Comparison of ENCODE assay signal across 8 mouse cellular contexts in the genomic region with DNA sequence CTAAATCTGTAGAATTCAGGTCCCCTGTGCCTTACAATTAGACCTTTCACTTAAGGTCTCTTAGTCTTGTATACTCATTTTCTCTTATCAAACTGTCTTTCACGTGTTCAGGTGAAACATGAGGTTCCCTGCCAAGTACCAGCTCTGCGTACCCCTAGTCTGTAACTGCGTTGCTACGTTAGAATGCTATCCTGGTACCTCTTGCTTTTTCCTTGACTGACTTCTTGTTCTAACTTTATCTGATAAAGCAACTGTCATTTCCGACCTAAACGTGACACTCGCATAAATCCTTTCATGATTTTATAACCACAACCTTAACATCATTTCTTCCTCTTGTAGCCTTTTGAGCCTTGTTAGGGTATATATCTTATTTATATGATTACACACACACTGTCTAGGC. TPM values are rescaled to one million over a fixed set of nuclear protein-coding genes. Genes with fewer than 3 reads are reported as not detected.
DNase-seq lines count a peak whose midpoint lies in the region; ATAC-seq and TF ChIP-seq lines count a peak whose summit lies in the region.

No protein-coding gene starts in this region.

- H3K9ac ChIP-seq in heart, embryonic 15.5 days = peak overlapping the region; percentile 78
- peak overlapping the region; percentile 98 for H3K9ac ChIP-seq in ES-Bruce4 (ENCODE audit: low read depth, poor library complexity, severe bottlenecking)
- H3K9ac ChIP-seq in forebrain, postnatal 0 days = peak overlapping the region; percentile 78
- peak overlapping the region; percentile 88; the same call in 1 of the 2 replicates for H3K9ac ChIP-seq in midbrain, embryonic 11.5 days (ENCODE audit: low read length)

- H3K4me3 ChIP-seq in heart, embryonic 15.5 days = peak overlapping the region; percentile 98
- H3K4me3 ChIP-seq in ES-Bruce4 (ENCODE audit: low read depth, low read length) = peak overlapping the region; percentile 84; the same call in 1 of the 2 replicates
- H3K4me3 ChIP-seq in forebrain, postnatal 0 days (ENCODE audit: low read depth, low read length) = peak overlapping the region; percentile 100
- peak overlapping the region; percentile 97 for H3K4me3 ChIP-seq in midbrain, embryonic 11.5 days (ENCODE audit: low read depth, low read length)

- TF ChIP-seq POLR2A in ES-Bruce4 (IDR thresholded peaks at IDR 0.05; ENCODE audit: insufficient read depth, low read length) = no peak

- TF ChIP-seq CTCF in ES-Bruce4 (IDR thresholded peaks at IDR 0.05; ENCODE audit: low read depth, low read length) = no peak
- no peak for TF ChIP-seq CTCF in forebrain, postnatal 0 days (IDR thresholded peaks at IDR 0.05; ENCODE audit: low read depth)

- no peaks in the 10 kb centered on the region for H3K27me3 ChIP-seq in heart, embryonic 15.5 days
- no peaks in the 10 kb centered on the region for H3K27me3 ChIP-seq in ES-Bruce4 (ENCODE audit: control insufficient read depth, insufficient read depth, low read length, poor library complexity, severe bottlenecking)
- no peaks in the 10 kb centered on the region for H3K27me3 ChIP-seq in forebrain, postnatal 0 days (ENCODE audit: insufficient read depth, low read length)
- H3K27me3 ChIP-seq in midbrain, embryonic 11.5 days (ENCODE audit: control insufficient read depth, insufficient read depth, low read length) = no peaks in the 10 kb centered on the region

- H3K4me1 ChIP-seq in heart, embryonic 15.5 days (replicated peaks) = peaks cover 16% of the 10 kb centered on the region
- H3K4me1 ChIP-seq in ES-Bruce4 (ENCODE audit: control insufficient read depth, insufficient read depth, low read length) = no peaks in the 10 kb centered on the region
- no peaks in the 10 kb centered on the region for H3K4me1 ChIP-seq in forebrain, postnatal 0 days (ENCODE audit: insufficient read depth)
- peaks cover 8% of the 10 kb centered on the region for H3K4me1 ChIP-seq in midbrain, embryonic 11.5 days (ENCODE audit: control insufficient read depth, insufficient read depth, low read length)

- H3K36me3 ChIP-seq in heart, embryonic 15.5 days = peaks cover 24% of the 10 kb centered on the region
- 0 out of 2 replicates have a peak, but pooled peaks cover 5% of the 10 kb centered on the region for H3K36me3 ChIP-seq in ES-Bruce4 (ENCODE audit: control insufficient read depth, insufficient read depth, low read length, poor library complexity, severe bottlenecking)
- peaks cover 19% of the 10 kb centered on the region for H3K36me3 ChIP-seq in forebrain, postnatal 0 days (ENCODE audit: insufficient read depth)
- peaks cover 6% of the 10 kb centered on the region; the same call in 1 of the 2 replicates for H3K36me3 ChIP-seq in midbrain, embryonic 11.5 days (ENCODE audit: control insufficient read depth, insufficient read depth, low read length)

- no peaks in the 10 kb centered on the region for H3K9me3 ChIP-seq in heart, embryonic 15.5 days (replicated peaks)
- no peaks in the 10 kb centered on the region for H3K9me3 ChIP-seq in ES-Bruce4 (replicated peaks; ENCODE audit: control insufficient read depth, insufficient read depth, low read length, poor library complexity, severe bottlenecking)
- no peaks in the 10 kb centered on the region for H3K9me3 ChIP-seq in forebrain, postnatal 0 days (ENCODE audit: low read length)
- no peaks in the 10 kb centered on the region for H3K9me3 ChIP-seq in midbrain, embryonic 11.5 days (ENCODE audit: control insufficient read depth, low read length)

- no peak for DNase-seq in heart, adult 11 months
- DNase-seq in forebrain, postnatal 0 days = no peak
- no peak for DNase-seq in midbrain, embryonic 11.5 days (ENCODE audit: low spot score, missing footprints)
- DNase-seq in frontal cortex, postnatal 10 days (ENCODE audit: low spot score in 2 of 2) = no peak
- no peak for DNase-seq in frontal cortex, postnatal 14 days (ENCODE audit: low spot score in 2 of 2)
- no peak for DNase-seq in retina, embryonic 14.5 days (ENCODE audit: low spot score)

- H3K4me2 ChIP-seq in heart, embryonic 15.5 days = peak overlapping the region; percentile 90
- peak overlapping the region; percentile 96 for H3K4me2 ChIP-seq in forebrain, postnatal 0 days (ENCODE audit: low read depth)
- peak overlapping the region; percentile 100 for H3K4me2 ChIP-seq in midbrain, embryonic 11.5 days

- ATAC-seq in heart, embryonic 15.5 days (replicated peaks; ENCODE audit: insufficient number of reproducible peaks, insufficient read depth, low FRiP score, low read depth) = no peak
- ATAC-seq in forebrain, postnatal 0 days = no peak
- no peak for ATAC-seq in midbrain, embryonic 11.5 days (ENCODE audit: low FRiP score)

- TF ChIP-seq EP300 in ES-Bruce4 (IDR thresholded peaks at IDR 0.05; ENCODE audit: insufficient read depth, low read depth, low read length) = no peak

- H3K27ac ChIP-seq in heart, embryonic 15.5 days = peak overlapping the region; percentile 80
- H3K27ac ChIP-seq in ES-Bruce4 (ENCODE audit: insufficient read depth, low read length) = no peak overlapping the region
- H3K27ac ChIP-seq in forebrain, postnatal 0 days (ENCODE audit: low read depth, low read length) = no peak overlapping the region
- H3K27ac ChIP-seq in midbrain, embryonic 11.5 days (ENCODE audit: low read depth, low read length) = no peak overlapping the region

- 54% methylated on average over 7 of the region's 7 CpGs for WGBS in heart, embryonic 15.5 days
- 79% methylated on average over 7 of the region's 7 CpGs for WGBS in forebrain, postnatal 0 days
- 81% methylated on average over 7 of the region's 7 CpGs for WGBS in midbrain, embryonic 11.5 days

RNA-seq across cellular contexts. Expression of a gene that starts 1.2 kb away (rescaled TPM):
- polyA plus RNA-seq in heart, embryonic 15.5 days (2015; fragmentation: Nextera tagmentation; extraction: Ambion mirVana) = 10.5 and 19.0 TPM in 2 replicates
- polyA plus RNA-seq in ES-Bruce4 (2011; ENCODE audit: insufficient read depth, insufficient read length, low read depth, missing spikeins) = 13.0 and 13.4 TPM in 2 replicates
- 36.5 and 37.9 TPM in 2 replicates for total RNA-seq in forebrain, postnatal 0 days (2014; rRNA removed)
- 19.6 TPM in 2 replicates for polyA plus RNA-seq in forebrain, postnatal 0 days (2015; fragmentation: Nextera tagmentation; extraction: Ambion mirVana)
- 12.8 and 16.5 TPM in 2 replicates for polyA plus RNA-seq in midbrain, embryonic 11.5 days (2014; fragmentation: Nextera tagmentation; extraction: Ambion mirVana)

RNA-seq across cellular contexts. Expression of a gene that starts 7.5 kb away (rescaled TPM):
- polyA plus RNA-seq in heart, embryonic 15.5 days (2015; fragmentation: Nextera tagmentation; extraction: Ambion mirVana) = 44.6 and 66.2 TPM in 2 replicates
- polyA plus RNA-seq in ES-Bruce4 (2011; ENCODE audit: insufficient read depth, insufficient read length, low read depth, missing spikeins) = 97.3 and 99.4 TPM in 2 replicates
- 90.5 and 103 TPM in 2 replicates for total RNA-seq in forebrain, postnatal 0 days (2014; rRNA removed)
- 85.5 and 93.5 TPM in 2 replicates for polyA plus RNA-seq in forebrain, postnatal 0 days (2015; fragmentation: Nextera tagmentation; extraction: Ambion mirVana)
- polyA plus RNA-seq in midbrain, embryonic 11.5 days (2014; fragmentation: Nextera tagmentation; extraction: Ambion mirVana) = 106 and 110 TPM in 2 replicates

RNA-seq across cellular contexts. Expression of a gene that starts 16.5 kb away (rescaled TPM):
- 1.2 and 1.8 TPM in 2 replicates for polyA plus RNA-seq in heart, embryonic 15.5 days (2015; fragmentation: Nextera tagmentation; extraction: Ambion mirVana)
- 3.9 and 4.1 TPM in 2 replicates for polyA plus RNA-seq in ES-Bruce4 (2011; ENCODE audit: insufficient read depth, insufficient read length, low read depth, missing spikeins)
- not detected in 2 replicates for total RNA-seq in forebrain, postnatal 0 days (2014; rRNA removed)
- 1.4 and 2.1 TPM in 2 replicates for polyA plus RNA-seq in forebrain, postnatal 0 days (2015; fragmentation: Nextera tagmentation; extraction: Ambion mirVana)
- polyA plus RNA-seq in midbrain, embryonic 11.5 days (2014; fragmentation: Nextera tagmentation; extraction: Ambion mirVana) = 0.37 and 0.82 TPM in 2 replicates

RNA-seq across cellular contexts. Expression of a gene that starts 31.7 kb away (rescaled TPM):
- polyA plus RNA-seq in heart, embryonic 15.5 days (2015; fragmentation: Nextera tagmentation; extraction: Ambion mirVana) = 153 and 163 TPM in 2 replicates
- 90.3 and 97.7 TPM in 2 replicates for polyA plus RNA-seq in ES-Bruce4 (2011; ENCODE audit: insufficient read depth, insufficient read length, low read depth, missing spikeins)
- total RNA-seq in forebrain, postnatal 0 days (2014; rRNA removed) = 71.1 and 77.3 TPM in 2 replicates
- 207 and 211 TPM in 2 replicates for polyA plus RNA-seq in forebrain, postnatal 0 days (2015; fragmentation: Nextera tagmentation; extraction: Ambion mirVana)
- 103 and 109 TPM in 2 replicates for polyA plus RNA-seq in midbrain, embryonic 11.5 days (2014; fragmentation: Nextera tagmentation; extraction: Ambion mirVana)

RNA-seq across cellular contexts. Expression of a gene that starts 33.8 kb away (rescaled TPM):
- polyA plus RNA-seq in heart, embryonic 15.5 days (2015; fragmentation: Nextera tagmentation; extraction: Ambion mirVana) = 105 and 113 TPM in 2 replicates
- 142 and 147 TPM in 2 replicates for polyA plus RNA-seq in ES-Bruce4 (2011; ENCODE audit: insufficient read depth, insufficient read length, low read depth, missing spikeins)
- 124 and 169 TPM in 2 replicates for total RNA-seq in forebrain, postnatal 0 days (2014; rRNA removed)
- polyA plus RNA-seq in forebrain, postnatal 0 days (2015; fragmentation: Nextera tagmentation; extraction: Ambion mirVana) = 280 and 286 TPM in 2 replicates
- 185 and 192 TPM in 2 replicates for polyA plus RNA-seq in midbrain, embryonic 11.5 days (2014; fragmentation: Nextera tagmentation; extraction: Ambion mirVana)
